Mouse (Mus musculus) gastrocnemius, adult 2 months (tissue): ENCODE measurements around the gene H3f3a. TPM values are rescaled to one million over a fixed set of nuclear protein-coding genes. Genes with fewer than 3 reads are reported as not detected.

Experiments
- DNase-seq: peaks from one replicate; pipeline ENCODE4 v3.0.0; 2022
- H3K27ac ChIP-seq: fragments of 200-600 bp; 2 replicates; pipeline ENCODE4 v1.8.1; 2022; ENCODE audit warnings: mild to moderate bottlenecking
- H3K4me3 ChIP-seq: fragments of 200-600 bp; 2 replicates; pipeline ENCODE4 v1.8.1; 2022; ENCODE audit warnings: mild to moderate bottlenecking, moderate library complexity
- CTCF ChIP-seq: fragments of 200-600 bp; IDR thresholded peaks from 2 replicates; pipeline ENCODE4 v1.8.1; 2022; ENCODE audit warnings: antibody characterized with exemption, mild to moderate bottlenecking, moderate library complexity
- intact Hi-C: fragments of 180-260 bp; cut with DNase I; formaldehyde crosslinking; loops from one replicate; pipeline ENCODE4 v1.15.1; 2025
- total RNA-seq, 2 experiments: library from RNA; stranded (reverse); gene quantifications; 2 replicates each; pipeline ENCODE4 v1.2.3; 2021

Gene H3f3a
- total RNA-seq, 2 experiments from 2014 or later = 314 to 379 TPM

- no peak for TF ChIP-seq CTCF
- Histone ChIP-seq H3K27ac (no peak overlapping the region), H3K4me3 (peak overlapping the region; percentile 66)
- intact Hi-C loops = no loop called here
- no peak for DNase-seq
Observed at GRCm38 (mm10) chr1:180793445-180794117, 20.2 kb downstream of the H3f3a start.

GRCm38 (mm10) chr1:180792814-180793213, 20.9 kb downstream of the H3f3a start:
- no peak overlapping the region for H3K27ac ChIP-seq
- intact Hi-C loops = no loop called here
- no peak for TF ChIP-seq CTCF
- H3K4me3 ChIP-seq = no peak overlapping the region
- DNase-seq = no peak

GRCm38 (mm10) chr1:180791821-180792480, 21.8 kb downstream of the H3f3a start:
- H3K27ac ChIP-seq = no peak overlapping the region
- intact Hi-C loops = no loop called here
- TF ChIP-seq CTCF = no peak
- no peak for DNase-seq
- no peak overlapping the region for H3K4me3 ChIP-seq

- intact Hi-C loops = no loop called here
- TF ChIP-seq CTCF = no peak
- H3K27ac ChIP-seq = no peak overlapping the region
Observed at GRCm38 (mm10) chr1:180783580-180783928, 30.2 kb downstream of the H3f3a start.

GRCm38 (mm10) chr1:180782906-180783579, 30.7 kb downstream of the H3f3a start:
- no peak for TF ChIP-seq CTCF
- H3K27ac ChIP-seq = no peak overlapping the region
- DNase-seq = no peak
- intact Hi-C loops = no loop called here
- H3K4me3 ChIP-seq = no peak overlapping the region

More at GRCm38 (mm10) chr1:180783580-180783928, 30.2 kb downstream of the H3f3a start:
- DNase-seq = no peak
- H3K4me3 ChIP-seq = no peak overlapping the region

DNA sequence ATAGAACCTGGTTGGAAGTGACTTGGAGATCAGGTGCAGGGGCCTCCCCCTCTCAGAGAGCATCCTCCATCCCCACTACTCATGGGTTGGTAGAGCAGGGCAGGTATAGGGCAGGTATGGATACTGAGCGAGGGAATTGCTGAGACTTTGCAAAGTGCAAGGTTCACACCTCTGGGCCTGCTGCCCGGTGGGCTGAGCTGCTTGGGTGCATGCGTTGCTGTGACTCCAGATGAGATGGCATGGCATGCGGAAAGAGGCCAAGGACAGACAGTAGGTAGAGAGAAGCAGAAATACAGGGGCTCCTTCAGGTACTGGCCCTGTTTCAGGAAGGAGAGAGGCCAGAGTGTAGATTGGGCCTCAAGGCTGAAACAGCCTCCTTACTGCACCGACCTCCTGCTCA, 32.5 kb downstream of the H3f3a start:
- DNase-seq = no peak
- H3K4me3 ChIP-seq = no peak overlapping the region
- TF ChIP-seq CTCF = no peak

DNA sequence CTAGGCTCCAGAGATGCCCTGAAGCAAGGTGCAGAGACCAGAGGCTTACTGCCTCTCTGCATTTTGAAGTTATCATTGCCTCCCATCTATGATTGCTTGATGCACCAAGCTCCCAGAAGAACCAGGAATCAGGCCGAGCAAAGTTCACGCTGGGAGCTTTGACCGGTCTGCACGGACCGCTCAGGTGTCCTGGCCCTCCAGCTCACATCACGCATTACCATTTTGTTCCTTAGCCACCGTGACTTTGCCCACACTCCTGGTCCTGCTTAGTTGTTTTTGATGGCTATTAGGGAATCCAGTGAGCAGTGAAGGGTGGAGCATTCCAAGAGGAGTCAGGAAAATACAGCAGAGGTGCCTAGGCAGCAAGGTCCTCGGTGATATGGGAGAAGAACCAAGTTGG, 33.5 kb downstream of the H3f3a start:
- no peak overlapping the region for H3K4me3 ChIP-seq
- no peak for DNase-seq
- intact Hi-C loops = no loop called here
- no peak overlapping the region for H3K27ac ChIP-seq
- no peak for TF ChIP-seq CTCF

More for the DNA sequence above, 32.5 kb downstream of the H3f3a start:
- H3K27ac ChIP-seq = no peak overlapping the region
- intact Hi-C loops = no loop called here

- no peak for TF ChIP-seq CTCF
Observed at GRCm38 (mm10) chr1:180778941-180779340, 34.8 kb downstream of the H3f3a start.

GRCm38 (mm10) chr1:180778403-180778754, 35.4 kb downstream of the H3f3a start:
- Histone ChIP-seq H3K27ac (peak overlapping the region; percentile 94), H3K4me3 (peak overlapping the region; percentile 71)
- DNase-seq = no peak
- TF ChIP-seq CTCF = peak; percentile 15; the same call in 1 of the 2 replicates
- intact Hi-C loops = no loop called here

More at GRCm38 (mm10) chr1:180778941-180779340, 34.8 kb downstream of the H3f3a start:
- no peak for DNase-seq
- intact Hi-C loops = no loop called here
- H3K4me3 ChIP-seq = peak overlapping the region; percentile 71
- H3K27ac ChIP-seq = peak overlapping the region; percentile 94

DNA sequence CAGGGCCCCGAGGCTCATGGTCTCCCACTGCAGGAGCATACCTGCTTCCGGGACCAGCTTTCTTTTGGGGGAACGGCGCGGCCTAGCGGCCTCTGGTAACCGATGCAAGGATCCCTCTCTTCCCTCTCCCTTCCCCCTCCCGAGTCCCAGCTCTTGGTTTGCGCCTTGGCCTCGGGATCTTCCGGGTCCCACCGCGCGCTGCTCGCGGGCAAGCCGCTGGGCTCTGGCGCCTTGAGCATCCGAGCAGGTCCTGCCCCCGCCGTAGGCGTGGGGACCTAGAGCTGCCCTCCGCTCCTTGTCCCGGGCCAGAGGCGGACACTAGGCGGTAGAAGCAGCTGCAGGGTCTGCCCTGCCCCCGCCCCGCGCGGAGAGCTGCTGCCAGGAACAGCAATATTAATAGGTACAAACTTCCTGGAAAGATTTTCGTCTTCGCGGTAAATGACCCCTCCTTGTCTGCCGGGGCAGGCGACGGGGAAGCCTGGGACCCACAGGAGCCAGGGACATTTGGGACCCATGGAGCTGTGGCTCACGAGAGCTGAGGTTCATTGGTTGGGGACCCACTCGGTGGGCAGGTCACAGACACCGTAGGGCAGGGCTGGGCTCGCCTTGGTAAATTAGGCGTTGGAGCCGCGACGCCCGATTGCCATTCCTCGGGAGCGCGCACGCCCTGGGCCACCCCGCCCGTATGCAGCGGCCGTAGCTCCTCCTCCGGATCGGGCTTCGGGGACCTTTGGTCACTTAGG, 35.9 kb downstream of the H3f3a start:
- Histone ChIP-seq H3K4me3 (peak overlapping the region; percentile 71), H3K27ac (peak overlapping the region; percentile 94)
- intact Hi-C loops = loop anchor here (1.0 to 2.0 kb wide), 2 partner anchors 10 to 35 kb away; partner anchors contain the start of gene H3f3a
- peak; percentile 68 for TF ChIP-seq CTCF
- DNase-seq = peak; percentile 93

DNA sequence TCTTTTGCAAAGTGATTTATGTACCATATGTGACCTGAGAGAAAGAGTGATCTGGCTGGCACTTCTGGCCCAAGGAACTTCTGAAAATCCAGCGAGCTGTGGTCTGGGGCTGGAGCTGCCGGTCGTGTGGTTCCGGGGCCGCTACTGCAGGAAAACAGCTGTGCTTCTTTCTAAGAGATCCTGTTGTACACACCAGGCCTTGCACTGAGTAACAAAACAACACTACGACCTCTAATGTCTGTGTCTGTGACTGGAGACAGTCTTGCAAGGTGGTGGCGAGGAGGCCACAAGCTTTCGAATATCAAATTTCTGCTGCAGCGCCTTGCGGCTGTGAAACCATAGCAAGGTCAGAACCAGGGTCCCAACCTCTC, 36.5 kb downstream of the H3f3a start:
- no peak for DNase-seq
- TF ChIP-seq CTCF = no peak
- intact Hi-C loops = loop anchor here (1.0 to 2.0 kb wide), 2 partner anchors 9 to 36 kb away; partner anchors contain the start of gene H3f3a

DNA sequence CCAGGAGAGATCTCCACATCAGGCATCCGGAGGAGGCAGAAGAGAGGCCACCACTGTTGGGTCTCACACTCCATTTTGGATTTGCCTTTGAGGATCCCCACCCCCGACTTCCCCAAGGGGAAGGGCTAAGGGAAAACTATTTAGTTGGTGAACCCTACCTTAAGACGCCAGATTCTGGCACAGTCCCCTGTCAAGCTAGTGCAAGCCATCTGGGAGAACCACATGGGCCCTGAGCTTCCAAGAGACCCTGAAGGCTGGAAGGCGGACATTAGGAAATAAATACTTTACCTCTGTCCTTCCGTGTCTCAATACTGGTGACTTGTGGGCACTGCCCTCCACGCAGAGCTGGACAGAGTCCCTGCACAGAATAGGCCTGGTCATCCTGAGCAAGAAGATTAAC, 37.2 kb downstream of the H3f3a start:
- peak overlapping the region; percentile 94 for H3K27ac ChIP-seq
- TF ChIP-seq CTCF = no peak
- intact Hi-C loops = loop anchor here (2.0 kb wide), 1 partner anchor 36 kb away; the partner anchor contains the start of gene H3f3a
- DNase-seq = no peak
- no peak overlapping the region; the same call in 1 of the 2 replicates for H3K4me3 ChIP-seq

More for the DNA sequence above, 36.5 kb downstream of the H3f3a start:
- H3K27ac ChIP-seq = peak overlapping the region; percentile 94
- peak overlapping the region; percentile 71 for H3K4me3 ChIP-seq
